Mouse (Mus musculus) C2C12 (cell line): ENCODE measurements around the gene Cd9.

Source experiments
- CTCF ChIP-seq: IDR thresholded peaks from one replicate; pipeline ENCODE4 v1.5.1; 2011; ENCODE audit not compliant: control insufficient read depth, insufficient read depth, insufficient read length
- FOSL1 ChIP-seq: IDR thresholded peaks from one replicate; pipeline ENCODE4 v1.8.0; 2011; ENCODE audit warnings: mild to moderate bottlenecking, low read length; ENCODE audit not compliant: poor library complexity, insufficient read depth, severe bottlenecking

- TF ChIP-seq CTCF (no peak), FOSL1 (no peak)
Observed at GRCm38 (mm10) chr6:125482427-125482831, 12.2 kb downstream of the Cd9 start.
